Mouse (Mus musculus): Measurements from ENCODE around the gene AL731706.2. TPM values are rescaled to one million over a fixed set of nuclear protein-coding genes. Genes with fewer than 3 reads are reported as not detected.
A peak's percentile ranks its signal among the peaks of the same experiment; 100 is the strongest.

AL731706.2 gene
- polyA plus RNA-seq, 1 experiment from 2014 or later = 50.1 TPM

GRCm38 (mm10) chr2:136886846-136887245 lies 1.4 kb upstream of the AL731706.2 start:
- 68% methylated on average over 4 of the region's 4 CpGs for WGBS
- Histone ChIP-seq H3K4me1 (ENCODE audit: control insufficient read depth in 2 of 2, insufficient read depth in 2 of 2, low read length in 2 of 2) (peaks cover 0 to 5% of the 10 kb centered on the region in 2 experiments; a peak in 1 of 4 replicates), H3K27ac (replicated peaks in 1 of 2; ENCODE audit: control insufficient read depth in 1 of 2, insufficient read depth in 1 of 2, low read depth in 2 of 2, low read length in 2 of 2) (no peak overlapping the region), H3K9me3 (ENCODE audit: control insufficient read depth, low read length) (no peaks in the 10 kb centered on the region), H3K9ac (ENCODE audit: low read length) (no peak overlapping the region), H3K27me3 (ENCODE audit: control insufficient read depth, insufficient read depth, low read length) (no peaks in the 10 kb centered on the region), H3K4me3 (ENCODE audit: control insufficient read depth in 1 of 2, insufficient read depth in 1 of 2, low read depth in 1 of 2, low read length in 2 of 2) (no peak overlapping the region), H3K36me3 (ENCODE audit: control insufficient read depth, insufficient read depth, low read length) (peaks cover 38% of the 10 kb centered on the region), H3K4me2 (ENCODE audit: low read length) (no peak overlapping the region)
- no peak for ATAC-seq (ENCODE audit: insufficient number of reproducible peaks, insufficient read depth, low FRiP score, low read depth)

DNA sequence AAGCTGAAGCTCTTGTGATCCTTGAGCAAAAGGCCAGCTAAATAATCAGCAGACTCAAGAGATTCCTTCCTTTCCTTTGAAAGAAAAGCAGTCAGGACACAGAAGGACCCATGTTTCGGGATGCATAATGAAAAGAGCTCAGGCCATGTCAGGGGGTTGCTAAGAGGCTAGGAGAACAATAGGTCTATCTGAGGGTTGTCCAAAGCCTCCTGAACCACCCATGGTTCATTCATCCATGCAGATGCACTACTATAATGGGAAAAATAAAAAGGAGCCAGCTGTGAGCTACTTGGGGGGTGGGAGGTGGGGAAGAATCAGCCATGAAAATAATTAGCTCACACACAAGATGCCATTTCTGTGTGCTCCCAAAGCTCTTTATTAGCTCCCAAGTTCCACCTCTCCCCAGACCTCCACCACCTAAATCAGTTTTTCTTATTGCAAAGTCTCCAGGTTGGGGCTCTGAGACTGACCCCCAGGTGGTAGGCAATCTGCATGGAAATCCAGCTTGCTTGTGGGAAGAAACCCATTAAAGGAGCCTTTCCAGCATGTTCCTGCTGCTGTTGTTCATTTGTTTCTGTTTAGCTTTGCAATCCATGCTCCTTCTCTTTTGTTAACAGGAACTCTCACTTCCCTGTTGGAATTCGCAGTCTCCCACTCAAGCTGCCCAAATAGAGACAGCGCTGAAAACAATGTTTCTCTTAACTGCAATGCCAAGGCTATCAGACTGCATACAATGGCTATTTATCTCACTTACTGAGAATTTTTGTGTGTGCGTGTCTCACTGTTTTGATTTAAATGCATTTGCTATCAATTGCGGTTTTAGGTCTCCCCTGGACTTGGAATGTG lies 30.7 kb downstream of the AL731706.2 start:
- Histone ChIP-seq H3K27ac (replicated peaks in 1 of 2; ENCODE audit: control insufficient read depth in 1 of 2, insufficient read depth in 1 of 2, low read depth in 2 of 2, low read length in 2 of 2) (no peak overlapping the region), H3K4me1 (ENCODE audit: control insufficient read depth in 2 of 2, insufficient read depth in 2 of 2, low read length in 2 of 2) (no peaks in the 10 kb centered on the region), H3K4me2 (ENCODE audit: low read length) (no peak overlapping the region), H3K27me3 (ENCODE audit: control insufficient read depth, insufficient read depth, low read length) (no peaks in the 10 kb centered on the region), H3K36me3 (ENCODE audit: control insufficient read depth, insufficient read depth, low read length) (no peaks in the 10 kb centered on the region), H3K4me3 (ENCODE audit: control insufficient read depth in 1 of 2, insufficient read depth in 1 of 2, low read depth in 1 of 2, low read length in 2 of 2) (no peak overlapping the region), H3K9ac (ENCODE audit: low read length) (no peak overlapping the region), H3K9me3 (ENCODE audit: control insufficient read depth, low read length) (no peaks in the 10 kb centered on the region)
- WGBS = 50% methylated on average over 5 of the region's 5 CpGs
- ATAC-seq (ENCODE audit: insufficient number of reproducible peaks, insufficient read depth, low FRiP score, low read depth) = no peak

DNA sequence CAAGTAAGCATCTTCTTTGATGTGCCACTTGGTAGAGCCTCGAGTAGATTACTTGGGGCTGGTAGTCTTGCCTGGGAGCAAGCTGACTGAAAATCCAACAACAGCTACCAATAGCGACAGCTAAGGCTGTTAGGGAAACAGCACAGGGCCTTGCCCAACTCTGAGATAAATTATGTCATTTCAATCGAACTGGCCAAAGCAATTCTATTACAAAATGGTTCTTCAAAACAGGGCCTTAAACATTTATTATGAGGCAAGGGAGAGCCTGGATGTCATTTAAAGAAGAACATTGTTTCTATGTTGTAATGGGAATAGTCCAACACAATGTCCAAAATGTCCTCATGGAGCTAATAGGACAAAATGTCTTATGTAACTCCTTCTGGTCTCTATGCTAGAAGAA lies 35.1 kb downstream of the AL731706.2 start:
- no peak for ATAC-seq (ENCODE audit: insufficient number of reproducible peaks, insufficient read depth, low FRiP score, low read depth)
- Histone ChIP-seq H3K36me3 (ENCODE audit: control insufficient read depth, insufficient read depth, low read length) (no peaks in the 10 kb centered on the region), H3K27ac (replicated peaks in 1 of 2; ENCODE audit: control insufficient read depth in 1 of 2, insufficient read depth in 1 of 2, low read depth in 2 of 2, low read length in 2 of 2) (no peak overlapping the region), H3K4me1 (ENCODE audit: control insufficient read depth in 2 of 2, insufficient read depth in 2 of 2, low read length in 2 of 2) (no peaks in the 10 kb centered on the region), H3K4me2 (ENCODE audit: low read length) (no peak overlapping the region), H3K27me3 (ENCODE audit: control insufficient read depth, insufficient read depth, low read length) (no peaks in the 10 kb centered on the region), H3K9ac (ENCODE audit: low read length) (no peak overlapping the region), H3K9me3 (ENCODE audit: control insufficient read depth, low read length) (no peaks in the 10 kb centered on the region), H3K4me3 (ENCODE audit: control insufficient read depth in 1 of 2, insufficient read depth in 1 of 2, low read depth in 1 of 2, low read length in 2 of 2) (no peak overlapping the region)
- 65% methylated on average over 3 of the region's 3 CpGs for WGBS

GRCm38 (mm10) chr2:136837994-136838393 lies 47.5 kb downstream of the AL731706.2 start:
- H3K4me1 ChIP-seq (ENCODE audit: control insufficient read depth in 2 of 2, insufficient read depth in 2 of 2, low read length in 2 of 2) = peaks cover 0 to 11% of the 10 kb centered on the region in 2 experiments; a peak in 2 of 4 replicates
- H3K4me2 ChIP-seq (ENCODE audit: low read length) = no peak overlapping the region
- WGBS = 11% methylated on average over 1 of the region's 1 CpGs
- no peak for ATAC-seq (ENCODE audit: insufficient number of reproducible peaks, insufficient read depth, low FRiP score, low read depth)
- H3K9ac ChIP-seq (ENCODE audit: low read length) = no peak overlapping the region
- H3K27me3 ChIP-seq (ENCODE audit: control insufficient read depth, insufficient read depth, low read length) = no peaks in the 10 kb centered on the region
- H3K9me3 ChIP-seq (ENCODE audit: control insufficient read depth, low read length) = no peaks in the 10 kb centered on the region
- peak overlapping the region in 1 of 2 experiments; percentile 37; a peak in 2 of 4 replicates for H3K27ac ChIP-seq (replicated peaks in 1 of 2; ENCODE audit: control insufficient read depth in 1 of 2, insufficient read depth in 1 of 2, low read depth in 2 of 2, low read length in 2 of 2)
- H3K4me3 ChIP-seq (ENCODE audit: control insufficient read depth in 1 of 2, insufficient read depth in 1 of 2, low read depth in 1 of 2, low read length in 2 of 2) = no peak overlapping the region
- no peaks in the 10 kb centered on the region for H3K36me3 ChIP-seq (ENCODE audit: control insufficient read depth, insufficient read depth, low read length)

GRCm38 (mm10) chr2:136835882-136836281 lies 49.6 kb downstream of the AL731706.2 start:
- WGBS = 71% methylated on average over 3 of the region's 3 CpGs
- H3K27me3 ChIP-seq (ENCODE audit: control insufficient read depth, insufficient read depth, low read length) = no peaks in the 10 kb centered on the region
- peaks cover 0 to 11% of the 10 kb centered on the region in 2 experiments; a peak in 2 of 4 replicates for H3K4me1 ChIP-seq (ENCODE audit: control insufficient read depth in 2 of 2, insufficient read depth in 2 of 2, low read length in 2 of 2)
- no peak overlapping the region for H3K4me3 ChIP-seq (ENCODE audit: control insufficient read depth in 1 of 2, insufficient read depth in 1 of 2, low read depth in 1 of 2, low read length in 2 of 2)
- no peak for ATAC-seq (ENCODE audit: insufficient number of reproducible peaks, insufficient read depth, low FRiP score, low read depth)
- H3K36me3 ChIP-seq (ENCODE audit: control insufficient read depth, insufficient read depth, low read length) = no peaks in the 10 kb centered on the region
- H3K4me2 ChIP-seq (ENCODE audit: low read length) = no peak overlapping the region
- H3K27ac ChIP-seq (replicated peaks in 1 of 2; ENCODE audit: control insufficient read depth in 1 of 2, insufficient read depth in 1 of 2, low read depth in 2 of 2, low read length in 2 of 2) = no peak overlapping the region
- H3K9me3 ChIP-seq (ENCODE audit: control insufficient read depth, low read length) = no peaks in the 10 kb centered on the region
- no peak overlapping the region for H3K9ac ChIP-seq (ENCODE audit: low read length)

Other genes starting within 250 kb of the AL731706.2 start
- gene Snap25, start 172.2 kb downstream of the AL731706.2 start, polyA plus RNA-seq (2014; fragmentation: Nextera tagmentation; extraction: Ambion mirVana) = 0.47 and 1.4 TPM in 2 replicates
- 4.0 and 4.8 TPM in 2 replicates for gene Slx4ip, start 5.5 kb upstream of the AL731706.2 start, polyA plus RNA-seq (2014; fragmentation: Nextera tagmentation; extraction: Ambion mirVana)
- 41.0 and 45.4 TPM in 2 replicates for gene AL731706.1, start 5.7 kb upstream of the AL731706.2 start, polyA plus RNA-seq (2014; fragmentation: Nextera tagmentation; extraction: Ambion mirVana)
- 20.2 and 20.7 TPM in 2 replicates for gene Mkks, start 5.7 kb upstream of the AL731706.2 start, polyA plus RNA-seq (2014; fragmentation: Nextera tagmentation; extraction: Ambion mirVana)
- gene Jag1, start 231.0 kb upstream of the AL731706.2 start, polyA plus RNA-seq (2014; fragmentation: Nextera tagmentation; extraction: Ambion mirVana) = 12.8 and 15.7 TPM in 2 replicates